ENCODE assay signal across 10 mouse cellular contexts in the genomic region with DNA sequence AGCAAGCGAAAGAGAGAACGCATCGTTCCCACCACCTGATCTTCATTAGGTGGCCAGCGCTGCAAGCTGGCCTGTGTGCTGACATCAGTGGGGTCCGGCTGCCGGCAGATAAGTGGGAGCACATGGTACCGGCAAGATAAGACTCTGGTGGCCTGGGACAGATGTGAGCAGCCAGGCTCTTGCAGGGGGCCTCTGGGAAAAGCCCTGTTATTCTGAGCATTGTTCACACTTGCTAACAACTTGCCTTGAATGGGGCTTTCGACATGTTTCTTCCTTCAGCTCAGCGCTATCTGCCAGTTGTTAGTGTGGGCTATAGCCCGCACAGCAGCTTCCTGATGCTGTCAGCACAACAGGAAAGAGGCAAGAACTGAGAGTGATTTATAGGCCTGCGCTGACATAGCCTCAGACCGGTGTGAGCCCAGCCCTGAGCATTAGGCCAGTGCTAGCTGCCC. TPM values are rescaled to one million over a fixed set of nuclear protein-coding genes. Genes with fewer than 3 reads are reported as not detected.
DNase-seq lines count a peak whose midpoint lies in the region; ATAC-seq lines count a peak whose summit lies in the region.
"Had no signal": no experiment of that assay in that cellular context is flagged by ENCODE, and none has a peak within 500 bp of the region (broad histone marks: within the 10 kb centered on the region; RNA-seq: fewer than 3 reads in every experiment).

No protein-coding gene starts in this region.

- no peak overlapping the region for H3K27ac ChIP-seq in hindbrain, embryonic 11.5 days (ENCODE audit: low read depth, low read length)
- H3K27ac ChIP-seq in hindbrain, embryonic 13.5 days = no peak overlapping the region
- no peak overlapping the region for H3K27ac ChIP-seq in heart, embryonic 15.5 days

- peak; percentile 14 for DNase-seq in hindbrain, embryonic 11.5 days (ENCODE audit: low spot score)
- DNase-seq in c-Kit-negative CD71-positive TER-119-positive erythroid progenitor cells, embryonic 14.5 days (ENCODE audit: low read depth, low spot score) = peak; percentile 53
- DNase-seq in gastrocnemius, postnatal 4 days (ENCODE audit: low spot score in 2 of 2) = no peak
- DNase-seq in ovary, postnatal 36 days (ENCODE audit: low spot score) = no peak
- DNase-seq: cerebellum, adult 9-11 months had no signal

- H3K36me3 ChIP-seq in hindbrain, embryonic 11.5 days (ENCODE audit: control insufficient read depth, insufficient read depth, low read length) = no peaks in the 10 kb centered on the region
- no peaks in the 10 kb centered on the region for H3K36me3 ChIP-seq in hindbrain, embryonic 13.5 days
- no peaks in the 10 kb centered on the region for H3K36me3 ChIP-seq in heart, embryonic 15.5 days

- H3K27me3 ChIP-seq in hindbrain, embryonic 11.5 days (ENCODE audit: control insufficient read depth, insufficient read depth, low read length) = no peaks in the 10 kb centered on the region
- no peaks in the 10 kb centered on the region for H3K27me3 ChIP-seq in hindbrain, embryonic 13.5 days
- peaks cover 86% of the 10 kb centered on the region for H3K27me3 ChIP-seq in heart, embryonic 15.5 days
- H3K27me3 ChIP-seq: CH12.LX had no signal

- H3K4me2 ChIP-seq in hindbrain, embryonic 11.5 days (replicated peaks; ENCODE audit: low read depth, low read length) = no peak overlapping the region
- H3K4me2 ChIP-seq in hindbrain, embryonic 13.5 days = no peak overlapping the region
- peak overlapping the region; percentile 14; the same call in 1 of the 2 replicates for H3K4me2 ChIP-seq in heart, embryonic 15.5 days

- no peaks in the 10 kb centered on the region for H3K9me3 ChIP-seq in hindbrain, embryonic 11.5 days (ENCODE audit: control insufficient read depth, low read length)
- no peaks in the 10 kb centered on the region for H3K9me3 ChIP-seq in hindbrain, embryonic 13.5 days
- no peaks in the 10 kb centered on the region for H3K9me3 ChIP-seq in heart, embryonic 15.5 days (replicated peaks)

- ATAC-seq in hindbrain, embryonic 11.5 days (ENCODE audit: low FRiP score) = no peak
- no peak for ATAC-seq in hindbrain, embryonic 13.5 days (ENCODE audit: low FRiP score)
- no peak for ATAC-seq in heart, embryonic 15.5 days (replicated peaks; ENCODE audit: insufficient number of reproducible peaks, insufficient read depth, low FRiP score, low read depth)
- peak; percentile 79 for ATAC-seq in megakaryocyte progenitor cell, adult 5-6 weeks (replicated peaks; ENCODE audit: poor library complexity)
- no peak for ATAC-seq in monocyte, adult 5-6 weeks (replicated peaks; ENCODE audit: insufficient number of reproducible peaks, low FRiP score, low TSS enrichment, poor library complexity, severe bottlenecking)

- H3K9ac ChIP-seq in hindbrain, embryonic 11.5 days (ENCODE audit: low read depth, low read length) = no peak overlapping the region
- no peak overlapping the region for H3K9ac ChIP-seq in hindbrain, embryonic 13.5 days
- no peak overlapping the region for H3K9ac ChIP-seq in heart, embryonic 15.5 days

- no peaks in the 10 kb centered on the region for H3K4me1 ChIP-seq in hindbrain, embryonic 11.5 days (replicated peaks; ENCODE audit: control insufficient read depth, insufficient read depth, low read length)
- H3K4me1 ChIP-seq in hindbrain, embryonic 13.5 days (replicated peaks) = peaks cover 3% of the 10 kb centered on the region; the same call in 1 of the 2 replicates
- H3K4me1 ChIP-seq in heart, embryonic 15.5 days (replicated peaks) = peaks cover 11% of the 10 kb centered on the region

- 59% methylated on average over 12 of the region's 12 CpGs for WGBS in hindbrain, embryonic 11.5 days
- 59% methylated on average over 12 of the region's 12 CpGs for WGBS in hindbrain, embryonic 13.5 days
- 7% methylated on average over 12 of the region's 12 CpGs for WGBS in heart, embryonic 15.5 days

- H3K4me3 ChIP-seq in hindbrain, embryonic 11.5 days (ENCODE audit: low read depth, low read length) = no peak overlapping the region
- H3K4me3 ChIP-seq in hindbrain, embryonic 13.5 days = no peak overlapping the region
- no peak overlapping the region for H3K4me3 ChIP-seq in heart, embryonic 15.5 days

RNA-seq across cellular contexts. Expression of gene Runx1, which starts 57.9 kb away (rescaled TPM):
- 1.2 and 2.6 TPM in 2 replicates for polyA plus RNA-seq in hindbrain, embryonic 11.5 days (2014; fragmentation: Nextera tagmentation; extraction: Ambion mirVana)
- polyA plus RNA-seq in hindbrain, embryonic 13.5 days (2015; fragmentation: Nextera tagmentation; extraction: Ambion mirVana) = 2.1 and 3.0 TPM in 2 replicates
- 1.7 and 8.8 TPM in 2 replicates for polyA plus RNA-seq in heart, embryonic 15.5 days (2015; fragmentation: Nextera tagmentation; extraction: Ambion mirVana)
- total RNA-seq in megakaryocyte progenitor cell, adult 5-6 weeks (2015) = 102 and 107 TPM in 2 replicates
- 44.3 and 51.3 TPM in 2 replicates for total RNA-seq in megakaryocyte progenitor cell, adult 5-6 weeks (2017)
- total RNA-seq in gastrocnemius, postnatal 4 days (2021) = 10 to 100 TPM; 11.1 to 11.6 TPM
- total RNA-seq in monocyte, adult 5-6 weeks (2017) = 48.6 to 147 TPM (median 77.3 TPM) in 3 replicates

Comparison
In these comparisons a context has a peak if more than half of its experiments do, and no peak if none do; other contexts are left out.
1. DNase-seq: peak in hindbrain, embryonic 11.5 days (single experiment) and c-Kit-negative CD71-positive TER-119-positive erythroid progenitor cells, embryonic 14.5 days (single experiment); none in gastrocnemius, postnatal 4 days (0 of 2) and ovary, postnatal 36 days (single experiment).